Mouse (Mus musculus): ENCODE measurements around the gene Acox3. TPM values are rescaled to one million over a fixed set of nuclear protein-coding genes. Genes with fewer than 3 reads are reported as not detected.

Acox3 gene
- 63.0 and 68.8 TPM in 2 replicates for polyA plus RNA-seq (2012; rRNA removed)

GRCm38 (mm10) chr5:35582445-35583220 is at the start of gene Acox3:
Gene Acox3 (plus strand): TSS chr5:35583040.
- Histone ChIP-seq H3K27ac (ENCODE audit: insufficient read depth, low read length) (peak within 1 kb of the TSS; percentile 78), H3K27me3 (ENCODE audit: control insufficient read depth, insufficient read depth, low read length) (no peaks in the 10 kb centered on the region), H3K4me1 (ENCODE audit: control insufficient read depth, insufficient read depth, insufficient read length) (peaks cover 6% of the 10 kb centered on the region), H3K36me3 (ENCODE audit: control insufficient read depth, insufficient read depth, low read length) (no peaks in the 10 kb centered on the region; the same call in 1 of the 2 replicates), H3K4me3 (ENCODE audit: extremely low read depth, insufficient read depth, insufficient read length) (peak within 1 kb of the TSS; percentile 87)
- TF ChIP-seq POLR2A (IDR thresholded peaks at IDR 0.05; ENCODE audit: low read depth, low read length) (no peak), CTCF (IDR thresholded peaks at IDR 0.05; ENCODE audit: extremely low read depth, insufficient read depth, insufficient read length, insufficient replicate concordance) (no peak)
- WGBS: under 1% methylated on average over 35 of the region's 35 CpGs
- DNase-seq (ENCODE audit: low read depth in 1 of 2, low spot score in 2 of 2): peak; percentile 81 to 94

GRCm38 (mm10) chr5:35536271-35536670 is 46.6 kb upstream of the Acox3 start:
- Histone ChIP-seq H3K4me1 (ENCODE audit: control insufficient read depth, insufficient read depth, insufficient read length) (no peaks in the 10 kb centered on the region), H3K27me3 (ENCODE audit: control insufficient read depth, insufficient read depth, low read length) (no peaks in the 10 kb centered on the region), H3K4me3 (ENCODE audit: extremely low read depth, insufficient read depth, insufficient read length) (no peak overlapping the region), H3K36me3 (ENCODE audit: control insufficient read depth, insufficient read depth, low read length) (no peaks in the 10 kb centered on the region), H3K27ac (ENCODE audit: insufficient read depth, low read length) (no peak overlapping the region)
- TF ChIP-seq POLR2A (IDR thresholded peaks at IDR 0.05; ENCODE audit: low read depth, low read length): no peak
- TF ChIP-seq CTCF (IDR thresholded peaks at IDR 0.05; ENCODE audit: extremely low read depth, insufficient read depth, insufficient read length, insufficient replicate concordance): no peak
- DNase-seq (ENCODE audit: low read depth in 1 of 2, low spot score in 2 of 2): no peak
- WGBS: 67% methylated on average over 3 of the region's 3 CpGs

GRCm38 (mm10) chr5:35537474-35537873 is 45.4 kb upstream of the Acox3 start:
- H3K36me3 ChIP-seq (ENCODE audit: control insufficient read depth, insufficient read depth, low read length): no peaks in the 10 kb centered on the region
- WGBS: 71% methylated on average over 1 of the region's 1 CpGs

GRCm38 (mm10) chr5:35538022-35538421 is 44.8 kb upstream of the Acox3 start:
- Histone ChIP-seq H3K27ac (ENCODE audit: insufficient read depth, low read length) (no peak overlapping the region), H3K4me1 (ENCODE audit: control insufficient read depth, insufficient read depth, insufficient read length) (no peaks in the 10 kb centered on the region), H3K27me3 (ENCODE audit: control insufficient read depth, insufficient read depth, low read length) (no peaks in the 10 kb centered on the region), H3K4me3 (ENCODE audit: extremely low read depth, insufficient read depth, insufficient read length) (no peak overlapping the region), H3K36me3 (ENCODE audit: control insufficient read depth, insufficient read depth, low read length) (no peaks in the 10 kb centered on the region)
- no peak for DNase-seq (ENCODE audit: low read depth in 1 of 2, low spot score in 2 of 2)
- TF ChIP-seq POLR2A (IDR thresholded peaks at IDR 0.05; ENCODE audit: low read depth, low read length) (no peak), CTCF (IDR thresholded peaks at IDR 0.05; ENCODE audit: extremely low read depth, insufficient read depth, insufficient read length, insufficient replicate concordance) (no peak)
- 84% methylated on average over 3 of the region's 3 CpGs for WGBS

More at GRCm38 (mm10) chr5:35537474-35537873, 45.4 kb upstream of the Acox3 start:
- Histone ChIP-seq H3K4me1 (ENCODE audit: control insufficient read depth, insufficient read depth, insufficient read length) (no peaks in the 10 kb centered on the region), H3K27me3 (ENCODE audit: control insufficient read depth, insufficient read depth, low read length) (no peaks in the 10 kb centered on the region), H3K4me3 (ENCODE audit: extremely low read depth, insufficient read depth, insufficient read length) (no peak overlapping the region), H3K27ac (ENCODE audit: insufficient read depth, low read length) (no peak overlapping the region)
- TF ChIP-seq CTCF (IDR thresholded peaks at IDR 0.05; ENCODE audit: extremely low read depth, insufficient read depth, insufficient read length, insufficient replicate concordance) (no peak), POLR2A (IDR thresholded peaks at IDR 0.05; ENCODE audit: low read depth, low read length) (no peak)
- DNase-seq (ENCODE audit: low read depth in 1 of 2, low spot score in 2 of 2): no peak

GRCm38 (mm10) chr5:35539576-35539975 is 43.3 kb upstream of the Acox3 start:
- Histone ChIP-seq H3K4me1 (ENCODE audit: control insufficient read depth, insufficient read depth, insufficient read length) (no peaks in the 10 kb centered on the region), H3K27me3 (ENCODE audit: control insufficient read depth, insufficient read depth, low read length) (no peaks in the 10 kb centered on the region), H3K27ac (ENCODE audit: insufficient read depth, low read length) (no peak overlapping the region), H3K4me3 (ENCODE audit: extremely low read depth, insufficient read depth, insufficient read length) (no peak overlapping the region), H3K36me3 (ENCODE audit: control insufficient read depth, insufficient read depth, low read length) (no peaks in the 10 kb centered on the region)
- 70% methylated on average over 4 of the region's 4 CpGs for WGBS
- no peak for TF ChIP-seq CTCF (IDR thresholded peaks at IDR 0.05; ENCODE audit: extremely low read depth, insufficient read depth, insufficient read length, insufficient replicate concordance)
- TF ChIP-seq POLR2A (IDR thresholded peaks at IDR 0.05; ENCODE audit: low read depth, low read length): no peak
- no peak for DNase-seq (ENCODE audit: low read depth in 1 of 2, low spot score in 2 of 2)

- 71% methylated on average over 5 of the region's 5 CpGs for WGBS
- TF ChIP-seq CTCF (IDR thresholded peaks at IDR 0.05; ENCODE audit: extremely low read depth, insufficient read depth, insufficient read length, insufficient replicate concordance): no peak
- TF ChIP-seq POLR2A (IDR thresholded peaks at IDR 0.05; ENCODE audit: low read depth, low read length): no peak
- Histone ChIP-seq H3K4me3 (ENCODE audit: extremely low read depth, insufficient read depth, insufficient read length) (no peak overlapping the region), H3K27ac (ENCODE audit: insufficient read depth, low read length) (no peak overlapping the region), H3K36me3 (ENCODE audit: control insufficient read depth, insufficient read depth, low read length) (no peaks in the 10 kb centered on the region), H3K27me3 (ENCODE audit: control insufficient read depth, insufficient read depth, low read length) (no peaks in the 10 kb centered on the region), H3K4me1 (ENCODE audit: control insufficient read depth, insufficient read depth, insufficient read length) (no peaks in the 10 kb centered on the region)
- DNase-seq (ENCODE audit: low read depth in 1 of 2, low spot score in 2 of 2): no peak
These were observed 42.3 kb upstream of the Acox3 start for GRCm38 (mm10) chr5:35540555-35540954.

All from spleen, adult 2 months (tissue).